Mouse (Mus musculus) stomach, embryonic 14.5 days (tissue): ENCODE data around the gene Pofut2. TPM values are rescaled to one million over a fixed set of nuclear protein-coding genes. Genes with fewer than 3 reads are reported as not detected.

Source experiments
- ATAC-seq: fragments of 200-750 bp; cut with Nextera tagmentation; 2 replicates; pipeline ENCODE4 v1.8.0; 2017; ENCODE audit warnings: low read depth, moderate TSS enrichment; ENCODE audit not compliant: insufficient number of reproducible peaks, insufficient read depth, low FRiP score
- H3K27ac ChIP-seq: fragments of 300-500 bp; sonication (generic); 2 replicates; pipeline ENCODE4 v1.5.1; 2014; ENCODE audit warnings: mild to moderate bottlenecking, low read length, moderate library complexity, mixed read lengths
- H3K27me3 ChIP-seq: fragments of 300-500 bp; sonication (generic); 2 replicates; pipeline ENCODE4 v1.6.1; 2014; ENCODE audit warnings: low read length, control low read depth, mixed read lengths; ENCODE audit not compliant: control insufficient read depth, insufficient read depth
- H3K36me3 ChIP-seq: fragments of 300-500 bp; sonication (generic); 2 replicates; pipeline ENCODE4 v1.6.1; 2014; ENCODE audit warnings: mild to moderate bottlenecking, control low read depth, low read length, moderate library complexity, mixed read lengths; ENCODE audit not compliant: control insufficient read depth, insufficient read depth
- H3K4me1 ChIP-seq: fragments of 300-500 bp; sonication (generic); 2 replicates; pipeline ENCODE4 v1.6.1; 2014; ENCODE audit warnings: low read length, control low read depth, mixed read lengths; ENCODE audit not compliant: control insufficient read depth, insufficient read depth
- H3K4me2 ChIP-seq: fragments of 300-500 bp; sonication (generic); replicated peaks from 2 replicates; pipeline ENCODE4 v1.6.1; 2014; ENCODE audit warnings: low read depth, low read length, control low read depth
- H3K4me3 ChIP-seq: fragments of 300-500 bp; sonication (generic); 2 replicates; pipeline ENCODE4 v1.5.1; 2014; ENCODE audit warnings: low read depth, low read length, control low read depth
- H3K9ac ChIP-seq: fragments of 300-500 bp; sonication (generic); replicated peaks from 2 replicates; pipeline ENCODE4 v1.6.1; 2014; ENCODE audit warnings: low read depth, mild to moderate bottlenecking, control low read depth, low read length, moderate library complexity, mixed read lengths
- H3K9me3 ChIP-seq: fragments of 300-500 bp; sonication (generic); 2 replicates; pipeline ENCODE4 v1.6.1; 2016; ENCODE audit warnings: low read depth, low read length, control low read depth; ENCODE audit not compliant: control insufficient read depth
- WGBS: fragments of 180-500 bp; shearing (Covaris S2); extraction: QIAGEN DNeasy Blood & Tissue Kit; methylation state at CpG from one replicate; pipeline ENCODE4 v1.1.7; 2014; 5-methylcytosine and 5-hydroxymethylcytosine counted together
- polyA plus RNA-seq: library from polyadenylated mRNA; unstranded; fragments of >200 nt; fragmentation: Nextera tagmentation; extraction: Ambion mirVana; gene quantifications from 2 replicates; pipeline ENCODE4 v1.2.1, GENCODE M21; 2014

The Pofut2 gene
- polyA plus RNA-seq, 1 experiment from 2014 or later: 119 TPM

DNA sequence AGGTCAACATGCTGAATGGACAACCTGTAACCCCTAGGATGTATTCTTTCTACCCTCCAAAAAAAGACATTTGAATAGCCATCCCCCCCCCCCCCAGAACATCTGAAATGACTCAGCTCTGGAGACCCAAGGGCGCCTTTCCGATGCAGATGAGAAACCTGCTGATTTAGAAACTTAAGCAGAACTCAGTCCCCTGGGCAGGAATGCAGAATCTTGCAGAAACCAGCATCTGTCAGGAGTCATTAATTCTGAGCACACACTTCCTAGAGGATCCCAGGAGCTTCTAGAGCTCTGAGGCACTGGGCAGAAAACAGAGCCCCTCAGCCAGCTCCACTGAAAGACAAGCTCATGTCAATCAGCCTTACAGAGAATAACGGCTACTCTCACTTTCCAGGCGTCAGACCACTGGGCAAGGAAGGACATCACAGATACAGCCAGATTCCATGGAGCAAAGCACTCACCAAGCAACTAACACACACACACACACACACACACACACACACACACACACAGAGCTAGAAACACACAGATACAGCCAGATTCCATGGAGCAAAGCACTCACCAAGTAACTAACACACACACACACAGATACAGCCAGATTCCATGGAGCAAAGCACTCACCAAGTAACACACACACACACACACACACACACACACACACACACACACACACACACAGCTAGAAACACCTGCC, 46.0 kb downstream of the Pofut2 start:
- no peak overlapping the region for H3K27ac ChIP-seq

DNA sequence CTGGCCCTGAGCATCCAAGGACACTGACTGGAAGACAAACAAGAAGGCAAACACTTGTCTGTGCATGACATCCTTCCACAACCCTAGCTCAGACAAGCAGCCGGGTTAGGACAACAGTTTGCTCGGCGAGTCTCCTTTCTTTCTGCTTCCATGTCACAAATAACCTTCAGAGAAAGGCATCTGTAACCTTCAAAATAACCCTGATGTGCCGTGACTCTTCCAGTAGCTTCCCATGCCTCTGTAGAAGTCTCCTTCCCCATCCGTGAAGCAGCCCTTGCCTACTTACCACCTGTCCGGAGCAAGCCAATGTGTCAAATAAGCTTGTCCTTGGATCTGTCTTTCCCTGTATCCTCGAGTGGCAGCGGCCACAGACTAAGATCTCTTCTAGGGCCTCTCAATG, 46.7 kb downstream of the Pofut2 start:
- Histone ChIP-seq H3K9me3 (no peaks in the 10 kb centered on the region), H3K27ac (no peak overlapping the region), H3K4me1 (no peaks in the 10 kb centered on the region), H3K27me3 (no peaks in the 10 kb centered on the region), H3K9ac (no peak overlapping the region), H3K4me2 (no peak overlapping the region), H3K4me3 (no peak overlapping the region), H3K36me3 (no peaks in the 10 kb centered on the region)
- WGBS: 79% methylated on average over 8 of the region's 8 CpGs
- ATAC-seq: no peak

More for the DNA sequence above, 46.0 kb downstream of the Pofut2 start:
- Histone ChIP-seq H3K9ac (no peak overlapping the region), H3K4me2 (no peak overlapping the region), H3K36me3 (no peaks in the 10 kb centered on the region), H3K27me3 (no peaks in the 10 kb centered on the region), H3K4me3 (no peak overlapping the region), H3K9me3 (no peaks in the 10 kb centered on the region), H3K4me1 (no peaks in the 10 kb centered on the region)
- 50% methylated on average over 4 of the region's 4 CpGs for WGBS
- no peak for ATAC-seq

DNA sequence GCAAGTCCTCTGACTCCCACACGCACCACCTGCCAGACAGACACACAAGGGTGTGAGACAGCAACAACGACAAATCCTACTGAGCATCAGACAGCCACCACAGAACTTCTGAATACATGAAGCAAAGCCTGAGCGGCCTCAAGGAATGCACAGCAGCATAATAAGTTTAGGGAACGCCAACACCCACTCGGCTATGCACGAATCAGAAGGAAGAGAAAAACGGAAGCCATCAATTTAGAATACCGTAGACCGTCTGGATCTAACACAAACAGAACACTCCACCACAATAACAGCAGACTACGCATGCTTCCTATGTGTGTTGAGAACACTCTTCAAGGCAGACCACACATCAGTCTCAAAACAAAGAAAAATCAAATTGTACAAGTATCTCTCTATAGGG, 50.0 kb downstream of the Pofut2 start:
- Histone ChIP-seq H3K27me3 (no peaks in the 10 kb centered on the region), H3K27ac (no peak overlapping the region), H3K9ac (no peak overlapping the region), H3K4me3 (no peak overlapping the region), H3K4me2 (no peak overlapping the region), H3K36me3 (no peaks in the 10 kb centered on the region), H3K4me1 (no peaks in the 10 kb centered on the region), H3K9me3 (no peaks in the 10 kb centered on the region)
- ATAC-seq: no peak
- 60% methylated on average over 10 of the region's 10 CpGs for WGBS

DNA sequence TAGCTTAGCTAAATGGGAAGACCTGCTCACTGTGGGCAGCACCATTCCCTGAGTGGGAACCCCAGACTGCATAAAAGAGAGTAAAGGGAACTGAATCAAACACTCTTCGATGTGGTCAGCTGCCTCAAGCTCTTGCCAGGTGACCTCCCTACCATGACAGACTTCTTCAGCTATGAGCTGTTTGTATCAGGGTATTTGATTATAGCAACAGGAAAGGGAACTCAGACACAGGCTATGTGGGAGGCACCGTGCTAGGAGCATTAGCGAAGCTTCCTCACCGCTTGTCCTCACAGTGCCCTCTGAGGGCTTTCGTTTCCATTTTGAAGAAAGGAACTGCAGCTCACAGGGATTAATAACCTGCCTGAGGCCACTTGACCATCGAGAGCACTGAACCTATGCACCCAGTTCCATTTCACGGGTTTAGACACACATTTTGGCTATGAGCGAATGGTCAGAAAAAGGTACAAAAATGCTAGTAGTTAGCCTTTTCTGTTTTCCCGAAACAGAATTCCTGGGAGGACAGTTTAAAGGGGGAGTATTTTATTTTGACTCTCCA, 55.8 kb downstream of the Pofut2 start:
- Histone ChIP-seq H3K4me3 (no peak overlapping the region), H3K4me1 (no peaks in the 10 kb centered on the region), H3K9ac (no peak overlapping the region), H3K9me3 (no peaks in the 10 kb centered on the region), H3K27me3 (no peaks in the 10 kb centered on the region), H3K27ac (no peak overlapping the region), H3K36me3 (no peaks in the 10 kb centered on the region), H3K4me2 (no peak overlapping the region)
- WGBS: 50% methylated on average over 9 of the region's 9 CpGs
- no peak for ATAC-seq

DNA sequence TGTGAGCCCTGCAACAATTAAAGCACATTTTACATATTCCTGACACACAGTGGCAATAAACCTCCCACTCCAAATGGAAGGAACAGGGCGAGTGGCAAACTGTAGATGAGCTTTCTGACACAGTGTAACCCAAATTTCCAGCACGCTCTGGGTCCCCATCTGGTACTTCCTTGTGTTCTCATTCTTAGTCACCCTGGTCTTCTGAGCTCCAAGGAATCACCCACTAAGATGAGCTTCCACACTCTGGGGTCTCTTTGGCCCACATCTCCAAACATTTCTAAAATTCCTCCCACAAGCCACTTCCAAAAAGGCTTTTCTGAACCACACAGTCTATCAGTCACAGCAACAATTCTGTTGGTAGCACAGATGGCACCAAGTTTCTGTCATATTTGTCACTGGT, 56.7 kb downstream of the Pofut2 start:
- ATAC-seq: no peak

More for the DNA sequence above, 56.7 kb downstream of the Pofut2 start:
- Histone ChIP-seq H3K4me2 (no peak overlapping the region), H3K4me3 (no peak overlapping the region), H3K4me1 (no peaks in the 10 kb centered on the region), H3K27ac (no peak overlapping the region), H3K9me3 (no peaks in the 10 kb centered on the region), H3K36me3 (no peaks in the 10 kb centered on the region), H3K27me3 (no peaks in the 10 kb centered on the region), H3K9ac (no peak overlapping the region)
- 56% methylated on average over 2 of the region's 2 CpGs for WGBS

Other genes starting within 250 kb of the Pofut2 start
- gene Slc19a1, start 227.0 kb upstream of the Pofut2 start, polyA plus RNA-seq: 30.2 and 35.4 TPM in 2 replicates
- gene Col18a1, start 92.7 kb upstream of the Pofut2 start, polyA plus RNA-seq: 49.8 and 56.3 TPM in 2 replicates
- 7.2 and 8.3 TPM in 2 replicates for gene Adarb1, start 159.1 kb downstream of the Pofut2 start, polyA plus RNA-seq